Mouse (Mus musculus) heart, embryonic 13.5 days (tissue): Measurements from ENCODE around the gene Iqschfp. TPM values are rescaled to one million over a fixed set of nuclear protein-coding genes. Genes with fewer than 3 reads are reported as not detected.

Experiments
- ATAC-seq: fragments of 200-750 bp; cut with Nextera tagmentation; 2 replicates; pipeline ENCODE4 v1.8.0; 2017; ENCODE audit warnings: moderate TSS enrichment; ENCODE audit not compliant: insufficient number of reproducible peaks, low FRiP score, low TSS enrichment; ENCODE audit errors: extremely low read depth
- H3K27ac ChIP-seq: fragments of 300-500 bp; sonication (generic); replicated peaks from 2 replicates; pipeline ENCODE4 v1.5.1; 2015; ENCODE audit warnings: moderate library complexity, mild to moderate bottlenecking, inconsistent platforms
- H3K27me3 ChIP-seq: fragments of 300-500 bp; sonication (generic); replicated peaks from 2 replicates; pipeline ENCODE4 v1.6.1; 2015; ENCODE audit warnings: mild to moderate bottlenecking, inconsistent platforms
- H3K36me3 ChIP-seq: fragments of 300-500 bp; sonication (generic); 2 replicates; pipeline ENCODE4 v1.6.1; 2015; ENCODE audit warnings: mild to moderate bottlenecking, inconsistent platforms
- H3K4me1 ChIP-seq: fragments of 300-500 bp; sonication (generic); 2 replicates; pipeline ENCODE4 v1.6.1; 2015; ENCODE audit warnings: inconsistent platforms
- H3K4me2 ChIP-seq: fragments of 300-500 bp; sonication (generic); 2 replicates; pipeline ENCODE4 v1.6.1; 2015; ENCODE audit warnings: inconsistent platforms, mild to moderate bottlenecking, moderate library complexity
- H3K4me3 ChIP-seq: fragments of 300-500 bp; sonication (generic); 2 replicates; pipeline ENCODE4 v1.5.1; 2015; ENCODE audit warnings: moderate library complexity, mild to moderate bottlenecking, inconsistent platforms
- H3K9ac ChIP-seq: fragments of 300-500 bp; sonication (generic); 2 replicates; pipeline ENCODE4 v1.6.1; 2015; ENCODE audit warnings: inconsistent platforms, mild to moderate bottlenecking, moderate library complexity
- H3K9me3 ChIP-seq: fragments of 300-500 bp; sonication (generic); 2 replicates; pipeline ENCODE4 v1.6.1; 2016; ENCODE audit warnings: inconsistent platforms
- WGBS: fragments of 180-500 bp; shearing (Covaris S2); methylation state at CpG from one replicate; pipeline ENCODE4 v1.1.7; 2015; ENCODE audit warnings: mixed read lengths; 5-methylcytosine and 5-hydroxymethylcytosine counted together
- polyA plus RNA-seq: library from polyadenylated mRNA; unstranded; fragments of >200 nt; fragmentation: Nextera tagmentation; extraction: Ambion mirVana; gene quantifications from 2 replicates; pipeline ENCODE4 v1.2.1, GENCODE M21; 2015

The Iqschfp gene
- polyA plus RNA-seq, 1 experiment from 2014 or later = not detected

DNA sequence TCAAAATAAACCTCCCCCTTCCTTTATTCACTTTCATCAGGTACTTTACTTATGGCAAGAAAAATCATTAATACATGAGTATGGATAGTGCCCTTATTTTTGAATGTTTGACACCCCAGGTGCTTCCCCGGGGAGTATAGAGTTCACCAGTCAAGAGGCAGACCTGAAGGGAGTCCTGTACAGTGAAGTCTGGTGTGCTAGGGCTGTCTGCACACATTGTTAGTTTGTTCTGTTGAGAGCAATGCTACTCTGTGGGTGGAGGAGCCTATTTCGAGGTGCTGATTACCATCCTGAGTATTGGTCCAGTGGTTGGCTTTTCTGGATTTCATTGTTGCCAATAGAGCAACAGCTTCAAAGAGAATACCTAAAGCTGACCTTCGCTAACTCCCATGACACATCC is 26.1 kb downstream of the Iqschfp start:
- no peaks in the 10 kb centered on the region for H3K27me3 ChIP-seq
- no peak overlapping the region for H3K27ac ChIP-seq
- no peak overlapping the region for H3K9ac ChIP-seq
- H3K36me3 ChIP-seq = no peaks in the 10 kb centered on the region
- H3K4me2 ChIP-seq = no peak overlapping the region
- ATAC-seq = no peak
- no peaks in the 10 kb centered on the region for H3K9me3 ChIP-seq
- 67% methylated on average over 3 of the region's 3 CpGs for WGBS
- no peak overlapping the region for H3K4me3 ChIP-seq
- no peaks in the 10 kb centered on the region for H3K4me1 ChIP-seq

GRCm38 (mm10) chr3:67918634-67919259 is 26.7 kb downstream of the Iqschfp start:
- H3K4me2 ChIP-seq = no peak overlapping the region
- WGBS = 61% methylated on average over 8 of the region's 8 CpGs

GRCm38 (mm10) chr3:67923095-67923494 is 31.1 kb downstream of the Iqschfp start:
- no peaks in the 10 kb centered on the region for H3K9me3 ChIP-seq
- no peaks in the 10 kb centered on the region for H3K27me3 ChIP-seq
- no peaks in the 10 kb centered on the region for H3K4me1 ChIP-seq
- 70% methylated on average over 4 of the region's 4 CpGs for WGBS
- ATAC-seq = no peak
- H3K9ac ChIP-seq = no peak overlapping the region
- H3K27ac ChIP-seq = no peak overlapping the region
- H3K4me2 ChIP-seq = no peak overlapping the region
- H3K4me3 ChIP-seq = no peak overlapping the region
- no peaks in the 10 kb centered on the region for H3K36me3 ChIP-seq

More at GRCm38 (mm10) chr3:67918634-67919259, 26.7 kb downstream of the Iqschfp start:
- Histone ChIP-seq H3K9me3 (no peaks in the 10 kb centered on the region), H3K9ac (no peak overlapping the region), H3K27me3 (no peaks in the 10 kb centered on the region), H3K36me3 (no peaks in the 10 kb centered on the region), H3K4me3 (no peak overlapping the region), H3K27ac (no peak overlapping the region), H3K4me1 (no peaks in the 10 kb centered on the region)
- ATAC-seq = no peak

DNA sequence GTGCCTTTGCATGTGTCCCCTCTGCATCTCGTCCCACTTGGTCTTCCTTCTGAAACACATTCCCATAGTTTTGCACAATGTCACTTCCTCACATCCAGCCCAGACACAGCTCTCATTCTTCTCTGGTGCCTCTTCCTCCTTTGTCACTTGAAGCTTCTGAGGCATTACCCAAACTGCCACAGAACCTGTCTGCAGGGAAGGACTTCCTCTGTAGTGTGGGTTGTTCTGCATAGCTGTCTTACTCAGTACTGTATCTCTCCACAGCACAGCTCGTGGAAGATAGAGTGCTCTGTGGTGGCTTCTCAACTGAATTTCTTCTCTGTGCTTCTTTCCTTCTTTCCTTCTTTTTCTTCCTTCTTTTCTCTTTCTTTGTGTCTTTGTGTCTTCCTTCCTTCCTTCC is 33.4 kb downstream of the Iqschfp start:
- Histone ChIP-seq H3K9me3 (no peaks in the 10 kb centered on the region), H3K27me3 (no peaks in the 10 kb centered on the region), H3K36me3 (no peaks in the 10 kb centered on the region), H3K4me1 (no peaks in the 10 kb centered on the region), H3K27ac (no peak overlapping the region), H3K4me2 (no peak overlapping the region), H3K4me3 (no peak overlapping the region), H3K9ac (no peak overlapping the region)
- WGBS = 61% methylated on average over 2 of the region's 2 CpGs
- no peak for ATAC-seq

DNA sequence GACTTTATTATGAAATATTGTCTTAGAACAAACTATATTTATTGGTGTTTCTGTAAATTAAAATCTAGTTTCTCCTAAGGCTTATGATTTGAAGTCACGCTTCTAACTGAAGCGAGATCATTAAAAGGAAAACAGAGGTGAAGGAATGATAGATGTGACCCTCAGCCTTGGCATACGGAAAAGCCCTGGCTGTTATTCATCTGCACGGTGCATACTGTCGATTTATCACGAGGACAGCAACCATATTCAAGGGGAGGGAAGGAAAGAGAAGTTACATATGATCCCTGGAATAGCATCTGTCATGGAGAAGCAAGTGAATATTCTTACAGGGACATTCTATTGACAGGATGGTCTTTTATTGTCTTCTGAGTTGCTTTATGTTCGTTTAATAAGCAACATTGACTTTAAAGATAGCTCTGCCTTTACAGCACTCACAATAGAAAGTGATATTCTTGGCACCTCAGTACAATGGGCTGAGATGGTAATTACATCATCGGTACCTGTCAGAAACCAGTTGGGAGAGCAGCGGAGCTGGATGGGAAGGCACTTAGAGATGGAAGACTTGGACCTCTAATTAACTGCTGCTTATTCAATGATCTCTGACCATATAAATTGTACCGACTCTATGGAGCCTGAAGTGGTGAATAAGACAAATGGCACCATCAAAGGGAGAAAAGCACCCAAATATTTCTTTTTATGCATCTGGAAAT is 38.5 kb downstream of the Iqschfp start:
- H3K4me2 ChIP-seq = no peak overlapping the region
- H3K9ac ChIP-seq = no peak overlapping the region
- H3K4me1 ChIP-seq = no peaks in the 10 kb centered on the region
- H3K9me3 ChIP-seq = no peaks in the 10 kb centered on the region
- no peaks in the 10 kb centered on the region for H3K36me3 ChIP-seq
- no peak overlapping the region for H3K27ac ChIP-seq
- WGBS = 75% methylated on average over 10 of the region's 10 CpGs
- ATAC-seq = no peak
- H3K27me3 ChIP-seq = no peaks in the 10 kb centered on the region
- H3K4me3 ChIP-seq = no peak overlapping the region

DNA sequence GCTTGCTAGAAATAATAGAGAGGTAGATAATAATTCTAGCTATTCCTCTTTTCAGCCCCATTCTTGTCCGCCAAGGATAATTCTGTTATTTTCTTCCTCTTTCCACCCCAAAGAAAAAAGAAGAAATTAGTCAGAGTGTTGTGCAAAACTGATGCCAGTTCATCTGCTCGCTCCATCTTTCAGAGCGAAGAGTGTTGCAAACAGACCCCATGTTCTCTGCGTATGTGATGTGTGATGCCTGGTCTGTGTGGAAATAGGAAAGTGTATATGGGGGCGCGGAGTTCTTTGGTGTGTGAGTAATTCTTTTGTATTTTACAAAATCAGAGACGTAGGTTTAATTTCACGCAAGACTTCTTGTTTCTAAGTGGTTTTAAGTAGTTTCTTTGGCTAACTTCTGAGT is 39.1 kb downstream of the Iqschfp start:
- no peaks in the 10 kb centered on the region for H3K36me3 ChIP-seq
- ATAC-seq = no peak
- WGBS = 83% methylated on average over 8 of the region's 8 CpGs
- no peaks in the 10 kb centered on the region for H3K9me3 ChIP-seq
- H3K9ac ChIP-seq = no peak overlapping the region
- H3K27ac ChIP-seq = no peak overlapping the region
- H3K4me1 ChIP-seq = no peaks in the 10 kb centered on the region
- H3K27me3 ChIP-seq = no peaks in the 10 kb centered on the region
- no peak overlapping the region for H3K4me2 ChIP-seq
- H3K4me3 ChIP-seq = no peak overlapping the region

- Histone ChIP-seq H3K27ac (no peak overlapping the region), H3K4me1 (no peaks in the 10 kb centered on the region), H3K9ac (no peak overlapping the region), H3K9me3 (no peaks in the 10 kb centered on the region), H3K27me3 (no peaks in the 10 kb centered on the region), H3K4me3 (no peak overlapping the region), H3K36me3 (no peaks in the 10 kb centered on the region), H3K4me2 (no peak overlapping the region)
- 58% methylated on average over 3 of the region's 3 CpGs for WGBS
- ATAC-seq = no peak
Measured at GRCm38 (mm10) chr3:67931914-67932313, 39.9 kb downstream of the Iqschfp start.

DNA sequence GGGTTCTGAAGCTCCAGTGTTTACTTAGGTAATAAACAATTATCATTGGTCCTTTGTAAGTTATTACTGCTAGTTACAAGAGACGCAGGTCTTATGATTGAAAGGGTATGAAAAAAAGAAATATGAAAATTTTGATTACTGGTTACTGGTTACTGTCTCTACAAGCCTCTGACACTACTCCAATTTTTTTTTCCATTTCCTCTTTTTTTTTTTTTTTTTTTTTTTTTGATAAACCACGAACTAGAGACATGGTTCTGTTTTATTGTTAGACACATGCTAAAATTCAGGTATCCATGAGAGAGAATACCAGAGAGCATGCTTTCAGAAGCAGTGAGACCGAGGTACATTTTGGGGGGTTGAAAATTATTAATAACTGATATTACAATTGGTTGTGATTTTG is 43.8 kb downstream of the Iqschfp start:
- Histone ChIP-seq H3K36me3 (no peaks in the 10 kb centered on the region), H3K27ac (no peak overlapping the region), H3K9ac (no peak overlapping the region), H3K4me2 (no peak overlapping the region), H3K9me3 (no peaks in the 10 kb centered on the region), H3K4me3 (no peak overlapping the region), H3K27me3 (no peaks in the 10 kb centered on the region), H3K4me1 (no peaks in the 10 kb centered on the region)
- no peak for ATAC-seq
- WGBS = 61% methylated on average over 3 of the region's 3 CpGs

- no peak overlapping the region for H3K9ac ChIP-seq
- no peak overlapping the region for H3K27ac ChIP-seq
- WGBS = 76% methylated on average over 2 of the region's 2 CpGs
- H3K36me3 ChIP-seq = no peaks in the 10 kb centered on the region
- peaks cover 4% of the 10 kb centered on the region for H3K4me1 ChIP-seq
- no peaks in the 10 kb centered on the region for H3K9me3 ChIP-seq
- no peak for ATAC-seq
- no peak overlapping the region for H3K4me3 ChIP-seq
- H3K27me3 ChIP-seq = no peaks in the 10 kb centered on the region
- H3K4me2 ChIP-seq = no peak overlapping the region
Measured at GRCm38 (mm10) chr3:67947000-67947399, 55.0 kb downstream of the Iqschfp start.

- Histone ChIP-seq H3K9ac (no peak overlapping the region), H3K4me1 (peaks cover 5% of the 10 kb centered on the region), H3K27ac (no peak overlapping the region), H3K27me3 (no peaks in the 10 kb centered on the region), H3K4me2 (no peak overlapping the region), H3K9me3 (no peaks in the 10 kb centered on the region), H3K4me3 (no peak overlapping the region), H3K36me3 (no peaks in the 10 kb centered on the region)
- no peak for ATAC-seq
- WGBS = 25% methylated on average over 5 of the region's 5 CpGs
Measured at GRCm38 (mm10) chr3:67952517-67952940, 60.5 kb downstream of the Iqschfp start.

GRCm38 (mm10) chr3:67954459-67955065 is 62.5 kb downstream of the Iqschfp start:
- 39% methylated on average over 5 of the region's 5 CpGs for WGBS
- no peaks in the 10 kb centered on the region for H3K36me3 ChIP-seq

More at GRCm38 (mm10) chr3:67954459-67955065, 62.5 kb downstream of the Iqschfp start:
- no peak for ATAC-seq
- Histone ChIP-seq H3K4me1 (peaks cover 5% of the 10 kb centered on the region), H3K27me3 (no peaks in the 10 kb centered on the region), H3K4me3 (no peak overlapping the region), H3K4me2 (no peak overlapping the region), H3K27ac (no peak overlapping the region), H3K9ac (no peak overlapping the region), H3K9me3 (no peaks in the 10 kb centered on the region)
